Mouse (Mus musculus) embryonic facial prominence, embryonic 13.5 days (tissue): Measurements from ENCODE around the gene Gm5799. TPM values are rescaled to one million over a fixed set of nuclear protein-coding genes. Genes with fewer than 3 reads are reported as not detected.
"Not testable (repeated sequence)": the region's sequence is repeated elsewhere in the genome, so short reads cannot be mapped to it uniquely, and the experiment has no call there.

ENCODE experiments used
- ATAC-seq: fragments of 200-750 bp; cut with Nextera tagmentation; 2 replicates; pipeline ENCODE4 v1.8.0; 2017; ENCODE audit warnings: low read depth; ENCODE audit not compliant: insufficient number of reproducible peaks, insufficient read depth, low FRiP score, low TSS enrichment
- H3K27ac ChIP-seq: fragments of 300-500 bp; sonication (generic); 2 replicates; pipeline ENCODE4 v1.5.1; 2015; ENCODE audit warnings: moderate library complexity, mild to moderate bottlenecking, inconsistent platforms
- H3K27me3 ChIP-seq: fragments of 300-500 bp; sonication (generic); 2 replicates; pipeline ENCODE4 v1.6.1; 2015; ENCODE audit warnings: mild to moderate bottlenecking, inconsistent platforms
- H3K36me3 ChIP-seq: fragments of 300-500 bp; sonication (generic); 2 replicates; pipeline ENCODE4 v1.6.1; 2015; ENCODE audit warnings: mild to moderate bottlenecking, inconsistent platforms
- H3K4me1 ChIP-seq: fragments of 300-500 bp; sonication (generic); 2 replicates; pipeline ENCODE4 v1.6.1; 2015; ENCODE audit warnings: inconsistent platforms
- H3K4me2 ChIP-seq: fragments of 300-500 bp; sonication (generic); 2 replicates; pipeline ENCODE4 v1.6.1; 2015; ENCODE audit warnings: moderate library complexity, mild to moderate bottlenecking, inconsistent platforms
- H3K4me3 ChIP-seq: fragments of 300-500 bp; sonication (generic); 2 replicates; pipeline ENCODE4 v1.5.1; 2015; ENCODE audit warnings: mild to moderate bottlenecking, inconsistent platforms
- H3K9ac ChIP-seq: fragments of 300-500 bp; sonication (generic); 2 replicates; pipeline ENCODE4 v1.6.1; 2015; ENCODE audit warnings: mild to moderate bottlenecking, inconsistent platforms
- H3K9me3 ChIP-seq: fragments of 300-500 bp; sonication (generic); 2 replicates; pipeline ENCODE4 v1.6.1; 2016; ENCODE audit warnings: inconsistent platforms
- WGBS: fragments of 180-500 bp; shearing (Covaris S2); methylation state at CpG from one replicate; pipeline ENCODE4 v1.1.7; 2015; ENCODE audit warnings: mixed read lengths; 5-methylcytosine and 5-hydroxymethylcytosine counted together
- polyA plus RNA-seq: library from polyadenylated mRNA; unstranded; fragments of >200 nt; fragmentation: Nextera tagmentation; extraction: Ambion mirVana; gene quantifications from 2 replicates; pipeline ENCODE4 v1.2.1, GENCODE M21; 2015

Gm5799 gene
- polyA plus RNA-seq = not detected in 2 replicates

GRCm38 (mm10) chr14:43543276-43543675 lies at the start of gene Gm5799:
Gm5799 (plus strand) TSS chr14:43543576.
- not testable (repeated sequence) for ATAC-seq, H3K36me3 ChIP-seq
- WGBS = 73% methylated on average over 2 of the region's 2 CpGs

GRCm38 (mm10) chr14:43531052-43532010 lies 12.0 kb upstream of the Gm5799 start:
- not testable (repeated sequence) for H3K4me3 ChIP-seq, ATAC-seq, H3K9ac ChIP-seq, H3K36me3 ChIP-seq, H3K4me1 ChIP-seq, H3K27me3 ChIP-seq, H3K9me3 ChIP-seq, H3K4me2 ChIP-seq, H3K27ac ChIP-seq
- WGBS = 18% methylated on average over 14 of the region's 15 CpGs

More at GRCm38 (mm10) chr14:43543276-43543675, at the start of gene Gm5799:
- not testable (repeated sequence) for H3K27ac ChIP-seq, H3K4me2 ChIP-seq, H3K4me3 ChIP-seq, H3K9ac ChIP-seq, H3K27me3 ChIP-seq, H3K4me1 ChIP-seq, H3K9me3 ChIP-seq

GRCm38 (mm10) chr14:43532011-43532383 lies 11.4 kb upstream of the Gm5799 start:
- not testable (repeated sequence) for H3K36me3 ChIP-seq, H3K4me1 ChIP-seq, H3K4me3 ChIP-seq, H3K9me3 ChIP-seq, H3K27me3 ChIP-seq, H3K9ac ChIP-seq, H3K4me2 ChIP-seq, ATAC-seq, H3K27ac ChIP-seq
- WGBS = no CpG with 5 or more reads among the region's 6 CpGs

DNA sequence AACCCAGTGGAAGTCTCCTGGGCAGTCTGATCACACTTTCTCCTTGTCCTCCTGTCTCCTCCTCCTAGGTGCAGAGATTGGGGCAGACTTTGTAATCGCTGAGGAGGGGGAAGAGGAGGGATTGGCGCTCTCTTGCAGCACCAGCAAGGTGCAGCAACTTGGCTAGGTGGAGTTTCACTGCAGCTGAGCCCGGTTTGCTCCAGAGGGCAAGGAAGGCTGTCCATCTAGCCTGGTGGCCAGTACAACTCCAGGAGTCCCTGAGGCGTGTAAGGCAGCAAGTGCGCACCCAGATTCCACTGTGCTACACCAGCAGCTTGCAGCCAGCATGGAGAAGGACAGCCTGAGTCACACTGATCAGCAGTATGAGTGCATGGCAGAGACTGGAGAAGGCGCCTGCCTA lies 11.0 kb upstream of the Gm5799 start:
- H3K4me2 ChIP-seq, ATAC-seq, H3K27ac ChIP-seq, H3K4me1 ChIP-seq, H3K9ac ChIP-seq, H3K27me3 ChIP-seq, H3K9me3 ChIP-seq, H3K36me3 ChIP-seq, H3K4me3 ChIP-seq: not testable (repeated sequence)
- WGBS = 55% methylated on average over 6 of the region's 6 CpGs

DNA sequence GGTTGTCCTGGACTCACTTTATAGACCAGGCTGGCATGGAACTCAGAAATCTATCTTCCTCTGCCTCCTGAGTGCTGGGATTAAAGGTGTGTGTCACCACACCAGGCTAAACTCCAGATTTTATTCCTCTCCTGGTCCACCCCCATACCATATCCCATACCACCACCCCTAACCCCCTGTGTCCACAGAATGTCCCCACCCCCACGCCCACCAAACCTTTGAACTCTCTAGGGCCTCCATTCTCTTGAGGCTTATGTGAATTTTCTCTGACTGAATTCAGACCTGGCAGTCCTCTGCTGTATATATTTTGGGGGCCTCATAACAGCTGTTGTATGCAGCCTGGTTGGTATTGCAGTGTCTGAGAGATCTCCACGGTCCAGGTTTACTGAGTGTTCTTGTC lies 5.2 kb upstream of the Gm5799 start:
- not testable (repeated sequence) for H3K9me3 ChIP-seq, H3K9ac ChIP-seq, H3K4me2 ChIP-seq, ATAC-seq, H3K4me1 ChIP-seq, H3K4me3 ChIP-seq, H3K27ac ChIP-seq, H3K27me3 ChIP-seq, H3K36me3 ChIP-seq
- 79% methylated on average over 2 of the region's 2 CpGs for WGBS

GRCm38 (mm10) chr14:43546281-43546680 lies 2.9 kb downstream of the Gm5799 start:
- not testable (repeated sequence) for ATAC-seq

GRCm38 (mm10) chr14:43552271-43552670 lies 8.9 kb downstream of the Gm5799 start:
- H3K27me3 ChIP-seq, H3K4me2 ChIP-seq, H3K4me3 ChIP-seq, H3K9ac ChIP-seq, H3K9me3 ChIP-seq, H3K36me3 ChIP-seq, H3K4me1 ChIP-seq, ATAC-seq, H3K27ac ChIP-seq: not testable (repeated sequence)
- 85% methylated on average over 2 of the region's 2 CpGs for WGBS

More at GRCm38 (mm10) chr14:43546281-43546680, 2.9 kb downstream of the Gm5799 start:
- H3K27me3 ChIP-seq, H3K27ac ChIP-seq, H3K4me3 ChIP-seq, H3K4me2 ChIP-seq, H3K36me3 ChIP-seq, H3K9me3 ChIP-seq, H3K4me1 ChIP-seq, H3K9ac ChIP-seq: not testable (repeated sequence)

DNA sequence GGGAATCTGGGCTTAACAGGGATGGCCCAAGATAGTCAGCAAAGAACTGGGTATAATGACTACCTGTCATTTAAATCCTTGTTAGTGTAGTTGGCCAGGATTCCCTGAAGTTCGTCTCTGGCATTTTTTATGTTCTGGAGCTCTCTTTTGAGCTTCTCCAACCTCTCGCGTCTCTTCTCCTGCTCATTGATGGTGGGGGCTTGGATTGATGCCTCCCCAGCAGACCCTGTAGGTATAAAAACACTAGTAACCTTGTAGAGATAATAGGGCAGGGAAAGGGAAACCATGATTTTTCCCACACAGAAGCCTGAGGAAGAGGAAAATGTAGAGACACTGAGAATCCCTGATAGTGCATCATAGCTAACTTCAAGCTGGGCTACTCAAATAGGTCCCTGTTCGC lies 34.6 kb downstream of the Gm5799 start:
- ATAC-seq, H3K4me3 ChIP-seq, H3K9ac ChIP-seq, H3K36me3 ChIP-seq, H3K4me2 ChIP-seq, H3K4me1 ChIP-seq, H3K27me3 ChIP-seq, H3K9me3 ChIP-seq, H3K27ac ChIP-seq: not testable (repeated sequence)
- 79% methylated on average over 4 of the region's 4 CpGs for WGBS

DNA sequence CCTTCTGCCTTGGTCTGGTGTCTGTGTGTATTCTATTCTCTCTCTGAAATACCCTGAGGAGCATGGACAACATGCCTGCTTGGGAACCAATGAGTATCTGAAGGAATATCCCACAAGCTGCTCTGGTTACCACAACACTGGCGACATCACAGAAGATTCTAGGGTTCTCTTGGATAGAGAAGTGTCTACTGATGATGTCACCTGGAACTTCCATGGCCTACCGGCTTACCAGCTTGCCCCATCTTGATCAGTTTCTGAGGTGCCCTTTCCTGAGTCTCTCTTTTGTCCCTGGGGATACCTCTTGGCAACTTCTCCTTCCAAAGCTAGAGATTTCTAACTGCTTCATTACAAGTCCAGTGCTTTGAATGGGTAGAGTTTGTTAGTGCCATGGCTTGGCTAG lies 35.7 kb downstream of the Gm5799 start, which contains the start of gene Gm17654:
Gm17654 (minus strand) TSS at position 101 of the 400 bp plus-strand sequence.
- not testable (repeated sequence) for H3K4me2 ChIP-seq, ATAC-seq, H3K4me1 ChIP-seq, H3K27me3 ChIP-seq, H3K27ac ChIP-seq, H3K36me3 ChIP-seq, H3K4me3 ChIP-seq, H3K9me3 ChIP-seq, H3K9ac ChIP-seq
- 90% methylated on average over 1 of the region's 2 CpGs for WGBS

Other genes starting within 250 kb of the Gm5799 start
- not detected in 2 replicates for gene Gm8127, start 249.7 kb upstream of the Gm5799 start, polyA plus RNA-seq
- gene 1700001F09Rik, start 195.8 kb upstream of the Gm5799 start, polyA plus RNA-seq = not detected in 2 replicates
- not detected in 2 replicates for gene Gm8138, start 127.2 kb upstream of the Gm5799 start, polyA plus RNA-seq
- not detected in 2 replicates for gene Gm17654, start 35.6 kb downstream of the Gm5799 start, polyA plus RNA-seq
- gene Gm10375, start 64.4 kb downstream of the Gm5799 start, polyA plus RNA-seq = not detected in 2 replicates
- not detected in 2 replicates for gene Gm8165, start 133.6 kb downstream of the Gm5799 start, polyA plus RNA-seq
- gene Gm7324, start 154.3 kb downstream of the Gm5799 start, polyA plus RNA-seq = 1.3 and 2.0 TPM in 2 replicates
- gene Gm16506, start 183.9 kb downstream of the Gm5799 start, polyA plus RNA-seq = not detected in 2 replicates
- gene Gm6526, start 204.3 kb downstream of the Gm5799 start, polyA plus RNA-seq = not detected in 2 replicates
- gene Gm8180, start 241.2 kb downstream of the Gm5799 start, polyA plus RNA-seq = not detected in 2 replicates